Mouse (Mus musculus) embryonic fibroblast, embryonic 13.5 days (primary cell): Measurements from ENCODE around the gene Uts2. TPM values are rescaled to one million over a fixed set of nuclear protein-coding genes. Genes with fewer than 3 reads are reported as not detected.

Experiments
- H3K27ac ChIP-seq: 2 replicates; pipeline ENCODE4 v1.5.1; 2012; ENCODE audit warnings: low read length, control low read depth, inconsistent platforms; ENCODE audit not compliant: insufficient read depth
- H3K4me1 ChIP-seq: 2 replicates; pipeline ENCODE4 v1.6.1; 2011; ENCODE audit warnings: low read length; ENCODE audit not compliant: control insufficient read depth, insufficient read depth
- H3K4me3 ChIP-seq: 2 replicates; pipeline ENCODE4 v1.5.1; 2011; ENCODE audit warnings: mild to moderate bottlenecking, control low read depth, low read length; ENCODE audit not compliant: insufficient read depth
- CTCF ChIP-seq: IDR thresholded peaks from 2 replicates; pipeline ENCODE4 v1.5.1; 2011; ENCODE audit warnings: mild to moderate bottlenecking, control low read depth, low read length, moderate library complexity, borderline replicate concordance; ENCODE audit not compliant: insufficient read depth
- POLR2A ChIP-seq: IDR thresholded peaks from 2 replicates; pipeline ENCODE4 v1.6.1; 2011; ENCODE audit warnings: low read depth, mild to moderate bottlenecking, control low read depth, low read length, moderate library complexity
- polyA plus RNA-seq: library from polyadenylated mRNA; stranded (reverse); fragments of >200 nt; gene quantifications from 2 replicates; pipeline ENCODE4 v1.2.4, GENCODE M21; 2011; ENCODE audit warnings: low read depth; ENCODE audit not compliant: missing spikeins, insufficient read length

Gene Uts2
- polyA plus RNA-seq, 1 experiment, result not detected

- Histone ChIP-seq H3K4me1 (no peaks in the 10 kb centered on the region; the same call in 1 of the 2 replicates), H3K4me3 (no peak overlapping the region), H3K27ac (no peak overlapping the region)
- peak; percentile 53; the same call in 1 of the 2 replicates for TF ChIP-seq CTCF
- no peak for TF ChIP-seq POLR2A
Measured at GRCm38 (mm10) chr4:150966556-150966955, 30.3 kb upstream of the Uts2 start.

GRCm38 (mm10) chr4:150968956-150969355 lies 27.9 kb upstream of the Uts2 start:
- H3K27ac ChIP-seq, result no peak overlapping the region
- no peak for TF ChIP-seq CTCF
- TF ChIP-seq POLR2A, result no peak
- H3K4me1 ChIP-seq, result no peaks in the 10 kb centered on the region
- no peak overlapping the region for H3K4me3 ChIP-seq

- TF ChIP-seq CTCF, result no peak
- TF ChIP-seq POLR2A, result no peak
- H3K4me1 ChIP-seq, result no peaks in the 10 kb centered on the region
Measured at GRCm38 (mm10) chr4:150973264-150973663, 23.6 kb upstream of the Uts2 start.

GRCm38 (mm10) chr4:150975145-150975544 lies 21.8 kb upstream of the Uts2 start:
- no peak overlapping the region for H3K4me3 ChIP-seq
- no peak overlapping the region for H3K27ac ChIP-seq
- TF ChIP-seq POLR2A (no peak), CTCF (no peak)
- H3K4me1 ChIP-seq, result no peaks in the 10 kb centered on the region

More at GRCm38 (mm10) chr4:150973264-150973663, 23.6 kb upstream of the Uts2 start:
- H3K27ac ChIP-seq, result no peak overlapping the region
- H3K4me3 ChIP-seq, result no peak overlapping the region

DNA sequence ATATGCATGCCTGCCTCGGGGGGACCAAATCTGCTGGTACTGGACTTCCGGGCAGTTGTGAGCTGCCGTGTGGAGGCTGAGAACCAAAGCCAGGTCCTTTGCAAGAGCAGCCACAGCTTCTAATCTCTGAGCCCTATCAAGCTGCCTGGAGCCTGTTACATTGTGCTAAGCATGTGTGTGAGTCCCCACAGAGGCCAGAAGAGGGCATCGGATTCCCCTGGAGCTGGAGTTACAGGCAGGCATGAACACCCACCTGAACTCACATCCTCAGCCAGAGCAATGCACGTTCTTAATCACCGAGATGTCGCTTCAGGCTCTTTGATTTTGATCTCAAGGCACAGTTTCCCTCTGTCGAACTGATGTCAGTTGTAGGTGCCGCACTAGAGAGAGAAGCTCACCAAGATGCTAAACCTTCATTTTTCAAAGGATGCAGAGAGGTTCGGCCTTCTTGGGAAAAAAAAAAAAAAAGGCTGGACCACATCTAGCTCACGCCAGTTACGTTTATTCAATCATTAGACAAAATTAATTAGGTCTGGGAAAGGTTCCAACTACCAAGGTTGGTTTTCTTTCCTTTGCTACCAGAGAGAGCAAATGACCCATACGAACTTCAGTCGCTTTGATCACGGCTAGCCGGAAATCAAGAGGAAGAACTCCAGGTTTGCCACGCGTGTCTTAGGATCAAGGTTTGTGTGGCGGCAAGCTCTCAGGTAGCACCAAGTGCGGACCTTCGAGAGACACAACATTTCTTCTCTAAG lies 18.6 kb upstream of the Uts2 start:
- H3K4me1 ChIP-seq, result no peaks in the 10 kb centered on the region
- no peak for TF ChIP-seq CTCF
- no peak for TF ChIP-seq POLR2A
- no peak overlapping the region for H3K27ac ChIP-seq
- H3K4me3 ChIP-seq, result no peak overlapping the region

DNA sequence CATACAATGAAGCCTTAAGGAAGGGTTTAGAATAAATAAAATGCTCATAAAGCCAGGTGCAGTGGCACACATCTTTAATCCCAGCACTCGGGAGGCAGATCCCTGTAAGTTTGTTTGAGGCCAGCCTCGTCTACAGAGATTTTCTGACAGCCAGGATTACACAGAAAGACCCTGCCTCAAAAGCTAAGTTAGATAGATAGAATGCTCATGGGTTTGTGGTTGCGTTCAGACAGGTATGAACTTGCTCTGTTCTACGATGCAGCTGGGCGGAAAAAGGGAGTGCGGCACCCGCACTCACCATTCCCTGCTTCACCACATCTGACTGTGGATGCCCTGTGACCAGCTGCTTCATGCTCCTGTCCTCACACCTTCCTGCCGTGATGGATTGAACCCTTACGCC lies 17.4 kb upstream of the Uts2 start:
- H3K4me3 ChIP-seq, result no peak overlapping the region
- no peak overlapping the region for H3K27ac ChIP-seq
- TF ChIP-seq CTCF (no peak), POLR2A (no peak)
- no peaks in the 10 kb centered on the region for H3K4me1 ChIP-seq

DNA sequence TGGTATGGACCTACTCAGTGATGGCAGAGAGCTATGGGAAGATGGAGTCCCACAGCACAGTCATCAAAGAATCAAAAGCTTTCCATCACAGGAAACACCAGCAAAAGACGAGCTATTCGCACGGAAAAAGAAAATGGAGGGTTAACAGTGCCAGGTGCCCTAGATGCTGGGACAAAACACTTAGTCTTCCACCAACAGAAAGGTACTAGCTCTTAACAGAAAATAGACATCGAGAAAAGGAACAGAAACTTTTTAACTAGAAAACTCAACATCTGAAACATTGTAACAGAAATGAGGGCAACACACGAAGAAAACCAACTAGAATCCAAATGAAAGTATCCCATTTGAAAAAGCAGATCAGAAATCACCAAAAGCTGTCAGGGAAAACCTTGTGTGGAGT lies 16.7 kb upstream of the Uts2 start:
- Histone ChIP-seq H3K27ac (no peak overlapping the region), H3K4me1 (no peaks in the 10 kb centered on the region), H3K4me3 (no peak overlapping the region)
- TF ChIP-seq CTCF (no peak), POLR2A (no peak)

- Histone ChIP-seq H3K4me1 (no peaks in the 10 kb centered on the region), H3K4me3 (no peak overlapping the region), H3K27ac (no peak overlapping the region)
- TF ChIP-seq CTCF (peak; percentile 25; the same call in 1 of the 2 replicates), POLR2A (no peak)
Measured at GRCm38 (mm10) chr4:150990148-150990547, 6.7 kb upstream of the Uts2 start.

- Histone ChIP-seq H3K27ac (no peak overlapping the region), H3K4me1 (no peaks in the 10 kb centered on the region), H3K4me3 (no peak overlapping the region)
- TF ChIP-seq POLR2A, result no peak
- TF ChIP-seq CTCF, result no peak
Measured at GRCm38 (mm10) chr4:150998626-150999025, 1.7 kb downstream of the Uts2 start.

DNA sequence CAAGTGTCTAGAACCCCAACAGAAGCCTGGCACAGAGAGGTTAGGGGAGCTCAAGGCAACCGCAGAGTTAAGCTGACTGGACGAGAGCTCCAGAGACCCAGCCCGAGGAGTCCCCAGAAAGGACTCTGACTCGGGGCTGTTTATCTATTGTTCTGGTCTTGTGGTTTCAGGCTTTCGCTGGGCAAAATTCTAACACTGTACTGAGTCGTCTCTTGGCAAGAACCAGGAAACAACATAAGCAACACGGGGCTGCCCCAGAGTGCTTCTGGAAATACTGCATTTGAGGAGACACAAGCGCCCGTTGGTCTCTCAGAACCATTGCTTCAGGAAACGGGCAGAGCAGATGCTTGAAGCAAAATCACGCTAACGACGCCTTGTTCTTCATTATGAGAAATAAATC lies 4.5 kb downstream of the Uts2 start:
- TF ChIP-seq POLR2A (no peak), CTCF (no peak)

More for the DNA sequence above, 4.5 kb downstream of the Uts2 start:
- no peak overlapping the region for H3K27ac ChIP-seq
- H3K4me1 ChIP-seq, result peaks cover 3% of the 10 kb centered on the region; the same call in 1 of the 2 replicates
- no peak overlapping the region for H3K4me3 ChIP-seq
